Mouse (Mus musculus): Measurements from ENCODE around the gene Trpv5. TPM values are rescaled to one million over a fixed set of nuclear protein-coding genes. Genes with fewer than 3 reads are reported as not detected.

The Trpv5 gene
- polyA plus RNA-seq, 1 experiment from 2014 or later: not detected

DNA sequence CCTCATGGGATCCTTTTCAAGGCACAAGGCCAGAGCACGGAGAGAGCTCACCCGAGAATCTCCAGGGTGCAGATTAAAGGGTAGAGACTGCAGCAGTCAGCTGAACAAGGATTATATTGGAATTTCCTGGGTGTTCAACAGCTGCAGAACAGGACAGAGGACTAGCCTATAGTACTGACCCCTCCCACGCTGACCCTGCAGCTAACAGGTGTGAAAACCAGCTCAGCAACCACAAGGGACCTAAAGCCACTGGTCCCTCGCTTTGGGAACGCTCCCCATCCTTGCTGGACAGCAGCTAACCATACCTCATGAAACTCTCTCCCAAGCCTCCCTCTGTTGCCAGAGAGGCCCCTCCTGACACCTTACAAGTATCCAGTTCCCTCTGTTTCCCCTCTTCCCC lies 72.9 kb downstream of the Trpv5 start:
- H3K9ac ChIP-seq: no peak overlapping the region
- ATAC-seq (ENCODE audit: low read depth) (no peak), DNase-seq (no peak)
- H3K4me1 ChIP-seq (replicated peaks): peaks cover 10% of the 10 kb centered on the region
- H3K27me3 ChIP-seq: peaks cover 30% of the 10 kb centered on the region
- H3K36me3 ChIP-seq: no peaks in the 10 kb centered on the region
- H3K9me3 ChIP-seq (replicated peaks): no peaks in the 10 kb centered on the region
- no peak overlapping the region for H3K4me3 ChIP-seq (replicated peaks)
- H3K27ac ChIP-seq: no peak overlapping the region
- H3K4me2 ChIP-seq: no peak overlapping the region
- 60% methylated on average over 5 of the region's 5 CpGs for WGBS (ENCODE audit: insufficient replicate concordance)

DNA sequence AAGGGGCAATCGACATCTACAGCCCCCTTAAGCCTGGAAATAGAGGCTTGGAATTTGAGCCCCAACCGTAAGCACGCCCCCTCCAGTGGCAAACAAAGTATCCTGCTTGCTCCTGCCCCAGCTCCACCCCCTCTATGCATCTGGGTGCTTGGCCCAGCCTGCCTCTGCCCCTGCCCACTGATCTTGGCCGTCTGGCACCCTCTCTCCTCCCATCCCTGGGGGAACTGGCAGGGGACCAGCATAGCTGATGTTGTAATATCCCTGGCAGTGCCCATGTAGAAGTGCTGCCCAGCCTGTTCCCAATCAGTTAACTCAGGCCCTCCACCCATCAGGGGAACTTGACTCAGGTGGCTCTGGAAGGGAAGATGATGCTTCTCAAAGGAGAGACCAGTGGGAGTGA lies 74.4 kb downstream of the Trpv5 start:
- no peaks in the 10 kb centered on the region for H3K9me3 ChIP-seq (replicated peaks)
- peaks cover 10% of the 10 kb centered on the region for H3K4me1 ChIP-seq (replicated peaks)
- peaks cover 30% of the 10 kb centered on the region for H3K27me3 ChIP-seq
- H3K4me2 ChIP-seq: peak overlapping the region; percentile 77; the same call in 1 of the 2 replicates
- H3K9ac ChIP-seq: no peak overlapping the region
- no peak for DNase-seq
- 21% methylated on average over 4 of the region's 4 CpGs for WGBS (ENCODE audit: insufficient replicate concordance)
- H3K27ac ChIP-seq: no peak overlapping the region
- no peak overlapping the region for H3K4me3 ChIP-seq (replicated peaks)
- no peaks in the 10 kb centered on the region for H3K36me3 ChIP-seq
- no peak for ATAC-seq (ENCODE audit: low read depth)

DNA sequence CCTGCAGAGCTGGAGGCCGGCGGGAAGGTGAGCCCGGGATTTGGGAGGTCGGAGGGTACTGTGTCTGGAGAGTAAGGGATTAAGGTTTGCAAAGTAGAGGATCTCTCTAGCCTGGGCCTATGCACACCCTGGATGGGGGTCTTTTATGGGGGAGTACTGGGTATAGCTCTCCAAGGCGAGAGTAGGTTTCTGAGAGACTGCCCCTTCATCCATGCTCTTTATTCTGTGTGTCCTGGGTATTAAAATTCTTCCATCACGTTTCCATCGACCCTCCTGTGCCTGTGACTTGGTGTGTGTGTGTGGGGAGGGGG lies 74.8 kb downstream of the Trpv5 start:
- no peaks in the 10 kb centered on the region for H3K9me3 ChIP-seq (replicated peaks)
- H3K4me1 ChIP-seq (replicated peaks): peaks cover 10% of the 10 kb centered on the region
- peak overlapping the region; percentile 77 for H3K4me2 ChIP-seq
- no peak for ATAC-seq (ENCODE audit: low read depth)
- WGBS (ENCODE audit: insufficient replicate concordance): 6% methylated on average over 7 of the region's 7 CpGs
- H3K27me3 ChIP-seq: peaks cover 30% of the 10 kb centered on the region
- H3K9ac ChIP-seq: peak overlapping the region; percentile 61
- H3K36me3 ChIP-seq: no peaks in the 10 kb centered on the region
- DNase-seq: no peak
- peak overlapping the region; percentile 66 for H3K4me3 ChIP-seq (replicated peaks)
- H3K27ac ChIP-seq: no peak overlapping the region

DNA sequence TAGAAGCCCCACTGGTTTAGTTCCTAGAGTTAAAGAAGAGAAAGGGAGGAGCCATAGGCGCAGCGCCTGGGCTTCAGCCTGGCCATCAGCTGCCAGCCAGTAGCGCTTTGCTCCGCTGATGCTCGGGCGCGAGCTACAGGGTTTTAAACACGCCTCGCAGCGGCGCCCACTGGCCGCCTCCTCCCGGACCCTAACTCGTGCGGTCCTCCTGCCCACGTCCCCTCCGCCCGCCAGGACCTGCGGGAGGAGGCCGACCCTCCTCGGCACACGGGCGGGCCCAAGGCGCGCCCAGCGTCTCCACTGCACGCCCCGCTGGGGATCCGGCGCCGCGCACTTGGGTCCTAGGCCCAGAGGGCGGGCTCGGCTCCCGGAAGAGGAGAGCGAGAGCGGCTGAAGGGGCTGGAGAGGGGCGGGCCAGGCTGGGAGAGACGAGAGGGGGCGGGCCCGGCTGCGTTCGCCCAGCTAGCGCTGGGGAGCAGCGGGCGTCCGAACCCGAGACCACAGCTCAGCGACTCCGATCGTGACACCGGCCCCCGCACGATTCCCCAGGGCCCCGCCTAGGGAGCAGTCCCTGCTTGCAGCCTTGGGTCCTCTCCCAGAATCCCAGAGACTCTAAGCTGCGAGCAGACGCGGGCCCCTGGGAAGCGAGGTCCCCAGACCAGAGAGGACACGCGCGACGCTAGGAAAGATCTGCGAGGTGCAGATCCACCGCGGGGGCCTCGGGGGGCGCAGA lies 75.3 kb downstream of the Trpv5 start, which contains the start of gene Ephb6:
Gene Ephb6 (plus strand): TSS at position 422 of the 733 bp plus-strand sequence.
- H3K4me2 ChIP-seq: peak within 1 kb of the TSS; percentile 77
- DNase-seq: peak; percentile 43
- under 1% methylated on average over 67 of the region's 68 CpGs for WGBS (ENCODE audit: insufficient replicate concordance)

DNA sequence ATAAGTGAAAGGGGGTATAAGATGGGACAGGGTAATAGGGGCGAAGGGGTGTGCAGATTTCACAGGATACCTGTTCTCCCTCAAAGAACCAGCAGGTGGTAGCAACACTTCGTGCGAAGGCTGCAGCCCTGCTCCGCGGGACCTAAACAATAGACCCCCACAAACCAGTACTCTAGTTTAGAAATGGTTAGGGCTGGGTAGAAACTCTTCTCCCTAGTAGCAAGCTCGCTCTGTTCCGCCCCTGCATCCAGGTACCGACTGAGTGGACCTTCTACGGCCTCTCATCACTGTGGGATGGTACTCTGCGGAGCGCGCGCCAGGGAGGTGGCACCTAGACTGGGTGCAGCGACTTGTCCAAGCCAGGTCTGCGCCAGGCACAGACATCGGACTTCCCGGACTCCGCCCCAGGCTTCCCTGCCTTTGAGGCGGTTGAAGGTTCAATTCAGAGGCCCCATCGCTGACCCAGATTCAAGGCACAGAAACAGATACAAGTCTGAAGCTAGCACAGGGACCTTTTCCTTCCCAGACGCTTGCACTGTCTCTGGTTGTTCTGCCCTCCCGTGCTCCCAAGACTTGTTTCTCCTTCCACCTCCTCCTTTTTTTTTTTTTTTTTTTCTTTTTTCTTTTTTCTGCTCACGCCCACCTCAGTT lies 76.0 kb downstream of the Trpv5 start:
- Histone ChIP-seq H3K36me3 (no peaks in the 10 kb centered on the region), H3K4me1 (replicated peaks) (peaks cover 10% of the 10 kb centered on the region), H3K27me3 (peaks cover 30% of the 10 kb centered on the region), H3K4me2 (peak overlapping the region; percentile 77), H3K4me3 (replicated peaks) (peak overlapping the region; percentile 66), H3K9me3 (replicated peaks) (no peaks in the 10 kb centered on the region), H3K9ac (peak overlapping the region; percentile 61), H3K27ac (no peak overlapping the region)
- DNase-seq (peak; percentile 37), ATAC-seq (ENCODE audit: low read depth) (peak; percentile 45; the same call in 1 of the 2 replicates)
- WGBS (ENCODE audit: insufficient replicate concordance): under 1% methylated on average over 23 of the region's 23 CpGs

More for the DNA sequence above, 75.3 kb downstream of the Trpv5 start, which contains the start of gene Ephb6:
- Histone ChIP-seq H3K27ac (no peak within 1 kb of the TSS), H3K4me3 (replicated peaks) (peak within 1 kb of the TSS; percentile 66), H3K9ac (peak within 1 kb of the TSS; percentile 61), H3K9me3 (replicated peaks) (no peaks in the 10 kb centered on the region), H3K27me3 (peaks cover 30% of the 10 kb centered on the region), H3K36me3 (no peaks in the 10 kb centered on the region), H3K4me1 (replicated peaks) (peaks cover 10% of the 10 kb centered on the region)
- ATAC-seq (ENCODE audit: low read depth): peak; percentile 93

Other genes with a start within 250 kb of the Trpv5 start
- gene Gm10334, start 234.6 kb downstream of the Trpv5 start, polyA plus RNA-seq (2015; fragmentation: Nextera tagmentation; extraction: Ambion mirVana): not detected in 2 replicates
- gene Prss1, start 221.8 kb downstream of the Trpv5 start, polyA plus RNA-seq (2015; fragmentation: Nextera tagmentation; extraction: Ambion mirVana): 0.29 TPM in 1 of 2 replicates, not detected in the other
- not detected in 2 replicates for gene Prss2, start 159.0 kb downstream of the Trpv5 start, polyA plus RNA-seq (2015; fragmentation: Nextera tagmentation; extraction: Ambion mirVana)
- 1.1 and 1.7 TPM in 2 replicates for gene Ephb6, start 75.3 kb downstream of the Trpv5 start, polyA plus RNA-seq (2015; fragmentation: Nextera tagmentation; extraction: Ambion mirVana)
- 0.08 and 0.10 TPM in 2 replicates for gene Trpv6, start 44.4 kb downstream of the Trpv5 start, polyA plus RNA-seq (2015; fragmentation: Nextera tagmentation; extraction: Ambion mirVana)
- gene Llcfc1, start 3.7 kb upstream of the Trpv5 start, polyA plus RNA-seq (2015; fragmentation: Nextera tagmentation; extraction: Ambion mirVana): not detected in 2 replicates
- gene Kel, start 23.6 kb upstream of the Trpv5 start, polyA plus RNA-seq (2015; fragmentation: Nextera tagmentation; extraction: Ambion mirVana): 237 and 259 TPM in 2 replicates
- not detected in 2 replicates for gene Olfr459, start 94.4 kb upstream of the Trpv5 start, polyA plus RNA-seq (2015; fragmentation: Nextera tagmentation; extraction: Ambion mirVana)
- not detected in 2 replicates for gene Pip, start 166.8 kb upstream of the Trpv5 start, polyA plus RNA-seq (2015; fragmentation: Nextera tagmentation; extraction: Ambion mirVana)
- gene Sval2, start 172.2 kb upstream of the Trpv5 start, polyA plus RNA-seq (2015; fragmentation: Nextera tagmentation; extraction: Ambion mirVana): not detected in 2 replicates